Mouse (Mus musculus) kidney, adult 2 months (tissue): ENCODE data around the gene 5730522E02Rik.

Source experiments
- CTCF ChIP-seq: fragments of 200-500 bp; conservative IDR thresholded peaks from 2 replicates; pipeline ENCODE4 v1.5.1; 2011; ENCODE audit warnings: low read depth, mild to moderate bottlenecking, control low read depth, low read length, moderate library complexity, mixed read lengths; ENCODE audit not compliant: insufficient read depth, insufficient read length
- POLR2A ChIP-seq: fragments of 200-500 bp; IDR thresholded peaks from one replicate; pipeline ENCODE4 v1.6.1; 2011; ENCODE audit warnings: low read depth, low read length, control low read depth

DNA sequence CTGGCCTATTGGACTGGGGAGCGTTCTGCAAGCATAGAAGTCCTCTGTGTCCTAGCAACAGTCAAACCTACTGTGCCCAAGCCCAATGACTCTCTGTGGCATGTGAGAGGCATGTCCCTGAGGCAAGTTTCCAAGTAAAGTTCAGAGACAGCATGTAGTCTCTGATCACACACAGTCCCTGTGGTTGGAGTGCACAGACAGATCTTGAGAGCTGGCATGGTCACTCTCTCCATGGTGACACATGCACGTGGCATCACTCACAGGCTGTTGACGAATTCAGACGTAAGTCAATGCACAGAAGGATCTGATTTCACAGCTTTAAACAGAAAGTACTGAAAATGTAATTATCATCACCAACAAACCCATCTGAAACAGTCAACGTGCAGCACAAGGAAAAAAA lies 210.8 kb downstream of the 5730522E02Rik start:
- TF ChIP-seq POLR2A (no peak), CTCF (no peak)
